Mouse (Mus musculus): ENCODE data around the gene Idh1. TPM values are rescaled to one million over a fixed set of nuclear protein-coding genes. Genes with fewer than 3 reads are reported as not detected.

Gene Idh1
- polyA plus RNA-seq, 1 experiment from 2014 or later = 159 TPM

DNA sequence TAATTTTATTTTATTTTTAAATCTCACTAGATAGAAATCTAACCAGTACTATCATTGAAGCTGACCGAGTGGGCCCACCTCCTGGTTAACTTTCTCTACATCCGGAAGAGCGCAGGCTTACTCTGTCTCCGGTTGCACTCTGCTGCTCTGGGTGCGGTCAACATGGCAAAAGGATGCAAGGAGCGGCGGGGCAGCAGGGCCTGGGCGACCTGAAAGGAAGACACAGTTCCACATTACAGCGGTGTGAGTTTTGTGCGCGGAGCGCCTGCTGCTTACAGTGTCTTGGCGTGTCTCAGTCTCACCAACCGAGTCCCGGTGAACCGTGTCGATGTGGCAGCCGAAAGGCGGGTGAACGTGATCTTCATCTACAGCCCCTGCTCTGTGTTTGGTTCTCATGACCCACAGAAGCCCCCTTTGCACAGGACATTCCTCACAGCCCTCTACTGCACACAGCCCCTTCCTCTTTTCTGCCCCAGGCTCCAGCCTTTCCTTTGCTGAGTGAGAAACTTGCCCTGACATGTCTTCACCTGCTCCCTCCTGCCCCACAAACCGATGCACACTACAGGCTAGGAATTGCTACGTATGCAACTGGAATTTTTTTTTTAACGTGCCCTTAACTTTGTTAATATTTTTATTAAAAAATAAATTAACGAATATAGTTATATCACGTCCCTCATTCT, 76.4 kb downstream of the Idh1 start:
- 72% methylated on average over 25 of the region's 25 CpGs for WGBS
- Histone ChIP-seq H3K4me3 (replicated peaks) (no peak overlapping the region), H3K9ac (no peak overlapping the region), H3K27ac (no peak overlapping the region), H3K9me3 (no peaks in the 10 kb centered on the region), H3K36me3 (no peaks in the 10 kb centered on the region), H3K27me3 (replicated peaks) (no peaks in the 10 kb centered on the region), H3K4me1 (0 out of 2 replicates have a peak, but pooled peaks cover 3% of the 10 kb centered on the region), H3K4me2 (no peak overlapping the region)
- ATAC-seq (ENCODE audit: insufficient read depth, low FRiP score, low read depth) = no peak

DNA sequence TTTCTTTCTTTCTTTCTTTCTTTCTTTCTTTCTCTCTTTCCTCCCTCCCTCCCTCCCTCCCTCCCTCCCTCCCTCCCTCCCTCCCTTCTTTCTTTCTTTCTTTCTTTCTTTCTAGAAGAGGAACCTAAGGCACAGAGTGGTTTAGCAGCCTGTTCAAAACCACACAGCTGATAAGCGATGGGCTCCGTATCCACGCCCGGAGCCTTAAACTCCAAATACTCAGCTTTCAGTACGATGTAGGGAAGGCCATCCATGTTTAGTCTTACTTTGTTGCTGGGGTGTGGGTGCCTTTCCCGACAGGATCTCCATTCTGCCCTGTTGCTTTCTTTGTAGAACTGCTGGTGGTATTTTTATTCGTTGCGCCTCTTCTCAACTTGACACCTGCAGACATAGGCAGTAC, 77.1 kb downstream of the Idh1 start:
- no peak for ATAC-seq (ENCODE audit: insufficient read depth, low FRiP score, low read depth)
- no peak overlapping the region for H3K27ac ChIP-seq
- no peaks in the 10 kb centered on the region for H3K36me3 ChIP-seq
- H3K4me3 ChIP-seq (replicated peaks) = no peak overlapping the region
- WGBS = 88% methylated on average over 8 of the region's 8 CpGs
- H3K4me2 ChIP-seq = no peak overlapping the region
- 0 out of 2 replicates have a peak, but pooled peaks cover 3% of the 10 kb centered on the region for H3K4me1 ChIP-seq
- no peaks in the 10 kb centered on the region for H3K27me3 ChIP-seq (replicated peaks)
- H3K9ac ChIP-seq = no peak overlapping the region
- H3K9me3 ChIP-seq = no peaks in the 10 kb centered on the region

Other genes with a start within 250 kb of the Idh1 start
- 5.7 and 7.4 TPM in 2 replicates for gene Plekhm3, start 229.7 kb downstream of the Idh1 start, polyA plus RNA-seq (2015; fragmentation: Nextera tagmentation; extraction: Ambion mirVana)
- gene Akr1cl, start 153.7 kb downstream of the Idh1 start, polyA plus RNA-seq (2015; fragmentation: Nextera tagmentation; extraction: Ambion mirVana) = 0.95 and 1.0 TPM in 2 replicates
- not detected in 2 replicates for gene Cryge, start 135.4 kb downstream of the Idh1 start, polyA plus RNA-seq (2015; fragmentation: Nextera tagmentation; extraction: Ambion mirVana)
- not detected in 2 replicates for gene Crygd, start 123.0 kb downstream of the Idh1 start, polyA plus RNA-seq (2015; fragmentation: Nextera tagmentation; extraction: Ambion mirVana)
- not detected in 2 replicates for gene Crygc, start 112.8 kb downstream of the Idh1 start, polyA plus RNA-seq (2015; fragmentation: Nextera tagmentation; extraction: Ambion mirVana)
- gene Crygb, start 104.2 kb downstream of the Idh1 start, polyA plus RNA-seq (2015; fragmentation: Nextera tagmentation; extraction: Ambion mirVana) = not detected in 2 replicates
- not detected in 2 replicates for gene Cryga, start 83.1 kb downstream of the Idh1 start, polyA plus RNA-seq (2015; fragmentation: Nextera tagmentation; extraction: Ambion mirVana)
- gene Gm28845, start 66.9 kb downstream of the Idh1 start, polyA plus RNA-seq (2015; fragmentation: Nextera tagmentation; extraction: Ambion mirVana) = not detected in 2 replicates
- 0.12 and 0.26 TPM in 2 replicates for gene D630023F18Rik, start 63.3 kb downstream of the Idh1 start, polyA plus RNA-seq (2015; fragmentation: Nextera tagmentation; extraction: Ambion mirVana)
- 7.7 and 10.2 TPM in 2 replicates for gene Pikfyve, start 183 bp upstream of the Idh1 start, polyA plus RNA-seq (2015; fragmentation: Nextera tagmentation; extraction: Ambion mirVana)
- gene Pth2r, start 95.6 kb upstream of the Idh1 start, polyA plus RNA-seq (2015; fragmentation: Nextera tagmentation; extraction: Ambion mirVana) = not detected in 2 replicates